Mouse (Mus musculus) MEL (cell line): ENCODE measurements at regions not wholly inside any gene's neighbourhood (a gene's known extent, or its start where the extent isn't known, plus 50 kb on each side); places are given as distances from the start of the nearest gene placed in this dataset.

Source experiments
- CHD1 ChIP-seq: IDR thresholded peaks from 2 replicates; pipeline ENCODE4 v1.6.1; 2012; ENCODE audit warnings: low read depth, mild to moderate bottlenecking, inconsistent platforms, low read length, improper control_type of control experiment
- CTCF ChIP-seq, 3 experiments: IDR thresholded peaks in 2 of 3; conservative IDR thresholded peaks in 1 of 3; 2 replicates each; pipeline ENCODE4 v1.5.1; 2011 to 2012; ENCODE audit warnings: low read length in 3 of 3, low read depth in 2 of 3, mild to moderate bottlenecking in 2 of 3, improper control_type of control experiment in 1 of 3, inconsistent platforms in 1 of 3, mixed read lengths in 1 of 3, moderate library complexity in 1 of 3; ENCODE audit not compliant: control insufficient read depth in 1 of 3, insufficient read depth in 1 of 3, poor library complexity in 1 of 3, severe bottlenecking in 1 of 3
- ELF1 ChIP-seq: IDR thresholded peaks from 2 replicates; pipeline ENCODE4 v1.6.1; 2014; ENCODE audit warnings: low read depth, mild to moderate bottlenecking, inconsistent platforms, low read length, improper control_type of control experiment, moderate library complexity
- EP300 ChIP-seq, 2 experiments: IDR thresholded peaks; 2 replicates each; pipeline ENCODE4 v1.6.1; 2011; ENCODE audit warnings: improper control_type of control experiment in 2 of 2, low read length in 2 of 2, low read depth in 1 of 2, mild to moderate bottlenecking in 1 of 2
- GATA1 ChIP-seq: IDR thresholded peaks from 2 replicates; pipeline ENCODE4 v1.6.1; 2011; ENCODE audit warnings: low read depth, low read length, improper control_type of control experiment
- HCFC1 ChIP-seq: IDR thresholded peaks from 2 replicates; pipeline ENCODE4 v1.6.1; 2012; ENCODE audit warnings: low read depth, mild to moderate bottlenecking, inconsistent platforms, low read length, improper control_type of control experiment, moderate library complexity
- MAFK ChIP-seq: IDR thresholded peaks from 2 replicates; pipeline ENCODE4 v1.6.1; 2011; ENCODE audit warnings: low read depth, mild to moderate bottlenecking, low read length, improper control_type of control experiment, borderline replicate concordance
- POLR2A ChIP-seq, 2 experiments: IDR thresholded peaks; 2 replicates each; pipeline ENCODE4 v1.6.1; 2011 to 2012; ENCODE audit warnings: low read length in 2 of 2, mild to moderate bottlenecking in 2 of 2, control low read depth in 1 of 2, improper control_type of control experiment in 1 of 2, low read depth in 1 of 2, moderate library complexity in 1 of 2; ENCODE audit not compliant: control insufficient read depth in 1 of 2, insufficient read depth in 1 of 2, poor library complexity in 1 of 2
- POLR2AphosphoS5 ChIP-seq: IDR thresholded peaks from 2 replicates; pipeline ENCODE4 v1.6.1; 2012; ENCODE audit warnings: low read depth, borderline replicate concordance, mild to moderate bottlenecking, inconsistent platforms, low read length, moderate library complexity, mixed read lengths
- TBP ChIP-seq: IDR thresholded peaks from 2 replicates; pipeline ENCODE4 v1.8.0; 2011; ENCODE audit warnings: low read depth, low read length, improper control_type of control experiment
- UBTF ChIP-seq: IDR thresholded peaks from 2 replicates; pipeline ENCODE4 v1.6.1; 2012; ENCODE audit warnings: low read depth, mild to moderate bottlenecking, inconsistent platforms, low read length, improper control_type of control experiment, moderate library complexity, borderline replicate concordance; ENCODE audit not compliant: insufficient read depth
- USF2 ChIP-seq, 2 experiments: IDR thresholded peaks; 2 replicates each; pipeline ENCODE4 v1.6.1; 2011 to 2012; ENCODE audit warnings: improper control_type of control experiment in 2 of 2, low read length in 2 of 2, borderline replicate concordance in 1 of 2, inconsistent platforms in 1 of 2, low read depth in 1 of 2, mild to moderate bottlenecking in 1 of 2; ENCODE audit not compliant: insufficient read depth in 1 of 2
- ZC3H11A ChIP-seq: IDR thresholded peaks from 2 replicates; pipeline ENCODE4 v1.6.1; 2012; ENCODE audit warnings: low read depth, mild to moderate bottlenecking, inconsistent platforms, low read length, improper control_type of control experiment

DNA sequence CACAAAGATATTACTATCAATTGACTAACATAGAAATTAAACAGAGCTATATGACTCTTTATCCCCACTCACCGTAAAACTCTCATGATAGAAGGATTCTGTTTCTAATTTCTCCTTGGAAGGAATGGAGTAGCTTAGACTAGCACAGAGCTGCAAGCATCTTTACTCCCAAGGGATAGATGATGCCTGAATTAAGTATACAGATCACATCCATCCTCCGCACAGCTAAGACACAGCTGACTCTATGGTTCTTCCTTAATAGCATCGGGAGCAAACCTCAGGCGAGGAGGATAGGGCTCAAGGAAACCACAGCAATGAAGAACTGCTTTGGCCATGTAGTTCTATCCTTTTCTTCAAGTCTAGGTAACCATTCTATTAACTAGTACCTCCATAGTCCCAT, 556.9 kb upstream of the Slit2 start:
- TF ChIP-seq USF2 (IDR thresholded peaks at IDR 0.05; ENCODE audit: borderline replicate concordance in 1 of 2, insufficient read depth in 1 of 2, low read depth in 1 of 2, low read length in 2 of 2) (no peak), CHD1 (no peak), CTCF (IDR thresholded peaks at IDR 0.05 in 2 of 3, conservative IDR thresholded peaks at IDR 0.05 in 1 of 3; ENCODE audit: control insufficient read depth in 1 of 3, insufficient read depth in 1 of 3, low read depth in 2 of 3, low read length in 3 of 3, poor library complexity in 1 of 3, severe bottlenecking in 1 of 3) (no peak), HCFC1 (no peak), MAFK (no peak), ELF1 (no peak), POLR2A (IDR thresholded peaks at IDR 0.05; ENCODE audit: control insufficient read depth in 1 of 2, insufficient read depth in 1 of 2, low read depth in 1 of 2, low read length in 2 of 2, poor library complexity in 1 of 2) (no peak), ZC3H11A (no peak), GATA1 (no peak), TBP (no peak), EP300 (IDR thresholded peaks at IDR 0.05; ENCODE audit: low read depth in 1 of 2, low read length in 2 of 2) (no peak), POLR2AphosphoS5 (no peak), UBTF (no peak)
